Mouse (Mus musculus) kidney, embryonic 15.5 days (tissue): Measurements from ENCODE around the gene Adora2b. TPM values are rescaled to one million over a fixed set of nuclear protein-coding genes. Genes with fewer than 3 reads are reported as not detected.
"Not testable (repeated sequence)": the region's sequence is repeated elsewhere in the genome, so short reads cannot be mapped to it uniquely, and the experiment has no call there.

Source experiments
- ATAC-seq: fragments of 200-750 bp; cut with Nextera tagmentation; replicated peaks from 2 replicates; pipeline ENCODE4 v1.8.0; 2017; ENCODE audit warnings: moderate TSS enrichment; ENCODE audit not compliant: low FRiP score
- H3K27ac ChIP-seq: fragments of 300-500 bp; sonication (generic); 2 replicates; pipeline ENCODE4 v1.5.1; 2015; ENCODE audit warnings: mild to moderate bottlenecking, inconsistent platforms
- H3K27me3 ChIP-seq: fragments of 300-500 bp; sonication (generic); 2 replicates; pipeline ENCODE4 v1.6.1; 2015; ENCODE audit warnings: inconsistent platforms
- H3K36me3 ChIP-seq: fragments of 300-500 bp; sonication (generic); 2 replicates; pipeline ENCODE4 v1.6.1; 2015; ENCODE audit warnings: inconsistent platforms
- H3K4me1 ChIP-seq: fragments of 300-500 bp; sonication (generic); 2 replicates; pipeline ENCODE4 v1.6.1; 2015; ENCODE audit warnings: inconsistent platforms
- H3K4me2 ChIP-seq: fragments of 300-500 bp; sonication (generic); 2 replicates; pipeline ENCODE4 v1.6.1; 2015; ENCODE audit warnings: moderate library complexity, mild to moderate bottlenecking, inconsistent platforms
- H3K4me3 ChIP-seq: fragments of 300-500 bp; sonication (generic); replicated peaks from 2 replicates; pipeline ENCODE4 v1.5.1; 2015; ENCODE audit warnings: mild to moderate bottlenecking, inconsistent platforms
- H3K9ac ChIP-seq: fragments of 300-500 bp; sonication (generic); 2 replicates; pipeline ENCODE4 v1.6.1; 2015; ENCODE audit warnings: mild to moderate bottlenecking, inconsistent platforms
- H3K9me3 ChIP-seq: fragments of 300-500 bp; sonication (generic); replicated peaks from 2 replicates; pipeline ENCODE4 v1.6.1; 2016; ENCODE audit warnings: inconsistent platforms
- WGBS: fragments of 180-500 bp; shearing (Covaris S2); methylation state at CpG from one replicate; pipeline ENCODE4 v1.1.7; 2015; ENCODE audit warnings: mixed read lengths; 5-methylcytosine and 5-hydroxymethylcytosine counted together
- polyA plus RNA-seq: library from polyadenylated mRNA; unstranded; fragments of >200 nt; fragmentation: Nextera tagmentation; extraction: Ambion mirVana; gene quantifications from 2 replicates; pipeline ENCODE4 v1.2.1, GENCODE M21; 2015

Adora2b gene
- polyA plus RNA-seq, 1 experiment from 2014 or later, result 4.0 TPM

DNA sequence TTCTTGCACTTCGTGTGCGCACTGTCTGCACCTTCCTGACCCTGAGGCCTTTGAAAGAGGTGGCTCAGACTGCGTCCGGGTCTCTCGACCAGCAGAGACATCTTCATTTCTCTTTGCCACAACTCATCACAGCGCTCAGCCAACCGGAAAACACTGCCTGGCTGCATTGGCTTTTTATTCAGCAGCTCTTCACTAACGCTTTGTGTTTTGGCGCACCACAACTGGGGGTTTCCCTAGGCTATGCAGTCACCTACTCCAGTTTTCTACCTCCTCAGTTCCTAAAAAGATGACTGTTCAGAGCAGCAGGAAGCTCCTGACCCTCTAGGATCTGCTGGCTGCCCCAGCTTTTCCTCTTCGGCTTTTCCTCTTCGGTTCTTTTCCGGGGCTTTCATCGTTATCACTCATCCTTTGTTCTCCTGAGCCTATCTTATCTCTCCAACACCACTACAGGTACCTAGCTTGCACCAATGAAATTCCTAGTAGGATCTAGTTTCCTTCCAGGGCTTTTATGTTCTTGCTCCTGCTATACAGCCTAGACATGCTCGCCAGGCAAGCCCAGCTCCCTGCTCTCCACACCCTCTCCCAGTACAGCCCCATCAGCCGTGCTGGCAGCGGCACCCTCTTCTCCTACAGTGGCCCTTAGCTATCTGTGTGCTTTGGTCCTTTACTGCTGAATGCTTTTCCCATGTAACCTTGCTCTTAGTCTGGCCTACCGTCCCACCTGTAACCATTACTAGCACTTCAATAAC lies 17.9 kb downstream of the Adora2b start:
- Histone ChIP-seq H3K36me3 (no peaks in the 10 kb centered on the region), H3K4me1 (peaks cover 26% of the 10 kb centered on the region), H3K4me3 (no peak overlapping the region), H3K9ac (no peak overlapping the region), H3K27me3 (no peaks in the 10 kb centered on the region; the same call in 1 of the 2 replicates), H3K27ac (no peak overlapping the region), H3K4me2 (no peak overlapping the region), H3K9me3 (no peaks in the 10 kb centered on the region)
- ATAC-seq, result no peak
- 64% methylated on average over 17 of the region's 17 CpGs for WGBS

DNA sequence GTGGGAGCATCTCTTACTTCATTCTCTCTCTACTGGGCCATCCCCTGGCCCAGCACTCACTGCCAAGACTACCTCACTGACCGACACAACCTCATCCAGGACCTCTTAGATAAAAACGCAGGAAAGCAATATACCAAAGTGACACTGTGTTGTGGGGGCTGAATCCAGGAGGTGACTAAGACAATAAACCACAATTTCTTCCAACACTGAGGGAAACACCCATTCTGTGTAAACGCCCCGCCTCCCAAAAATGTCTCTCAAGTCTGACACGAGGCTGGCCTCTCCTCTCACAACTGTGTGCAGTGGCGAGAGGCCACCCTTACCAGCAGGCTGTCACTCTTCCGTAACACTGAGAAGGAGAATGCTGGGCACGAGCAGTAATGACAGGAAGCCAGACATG lies 19.6 kb downstream of the Adora2b start:
- no peak for ATAC-seq
- H3K27me3 ChIP-seq, result no peaks in the 10 kb centered on the region
- no peak overlapping the region for H3K27ac ChIP-seq
- 48% methylated on average over 8 of the region's 8 CpGs for WGBS
- no peaks in the 10 kb centered on the region for H3K9me3 ChIP-seq
- peaks cover 26% of the 10 kb centered on the region for H3K4me1 ChIP-seq
- no peak overlapping the region for H3K9ac ChIP-seq
- no peak overlapping the region for H3K4me2 ChIP-seq
- H3K4me3 ChIP-seq, result no peak overlapping the region
- no peaks in the 10 kb centered on the region for H3K36me3 ChIP-seq

DNA sequence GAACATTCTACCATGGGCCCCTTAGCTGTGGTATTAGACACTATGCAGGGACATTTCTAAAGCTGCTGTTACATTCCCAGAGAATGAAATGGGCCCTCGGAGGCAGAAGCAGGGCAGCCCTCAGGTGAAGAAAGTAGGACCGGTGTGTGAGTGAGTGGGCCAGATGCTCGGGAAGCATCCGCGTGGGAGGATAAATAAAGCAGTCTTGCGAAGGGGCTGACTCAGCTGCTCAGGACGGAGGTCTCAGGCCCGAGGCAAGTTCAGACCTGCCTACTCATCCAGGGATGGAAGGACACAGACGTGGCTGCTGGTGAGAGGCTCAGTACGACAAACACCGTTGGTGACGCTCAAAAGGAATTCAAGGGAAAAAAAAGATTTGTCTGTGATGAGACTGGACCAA lies 20.3 kb downstream of the Adora2b start:
- no peak for ATAC-seq
- 52% methylated on average over 12 of the region's 12 CpGs for WGBS

GRCm38 (mm10) chr11:62270851-62271250 lies 22.1 kb downstream of the Adora2b start:
- 48% methylated on average over 5 of the region's 5 CpGs for WGBS
- Histone ChIP-seq H3K4me3 (no peak overlapping the region), H3K4me2 (no peak overlapping the region), H3K4me1 (peaks cover 26% of the 10 kb centered on the region), H3K27ac (no peak overlapping the region), H3K27me3 (no peaks in the 10 kb centered on the region), H3K36me3 (no peaks in the 10 kb centered on the region), H3K9ac (no peak overlapping the region), H3K9me3 (no peaks in the 10 kb centered on the region)
- ATAC-seq, result no peak

More for the DNA sequence above, 20.3 kb downstream of the Adora2b start:
- H3K27me3 ChIP-seq, result no peaks in the 10 kb centered on the region
- H3K4me3 ChIP-seq, result no peak overlapping the region
- H3K9ac ChIP-seq, result no peak overlapping the region
- no peak overlapping the region for H3K4me2 ChIP-seq
- no peaks in the 10 kb centered on the region for H3K9me3 ChIP-seq
- no peaks in the 10 kb centered on the region for H3K36me3 ChIP-seq
- no peak overlapping the region for H3K27ac ChIP-seq
- peaks cover 26% of the 10 kb centered on the region for H3K4me1 ChIP-seq

DNA sequence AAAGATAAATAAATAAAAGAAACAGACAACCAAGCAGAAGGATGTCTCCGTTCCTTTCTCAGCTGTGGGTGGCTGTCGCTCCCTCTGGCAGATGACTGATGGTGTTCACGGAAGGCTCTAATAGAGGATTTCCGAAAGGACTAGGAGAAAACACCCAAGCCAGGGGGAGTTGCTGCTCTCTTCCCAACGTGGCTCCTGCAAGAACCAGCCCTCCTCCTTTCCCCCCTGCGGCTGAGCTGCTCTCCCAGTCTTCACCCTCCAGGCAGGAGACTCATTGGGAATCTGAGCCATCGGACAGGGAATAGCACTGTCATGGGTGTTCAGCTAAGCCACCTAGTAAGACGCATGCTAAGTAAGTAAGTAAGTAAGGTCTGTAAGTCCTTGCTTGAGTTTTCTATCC lies 28.3 kb downstream of the Adora2b start:
- WGBS, result 60% methylated on average over 8 of the region's 8 CpGs
- Histone ChIP-seq H3K4me2 (no peak overlapping the region), H3K36me3 (no peaks in the 10 kb centered on the region), H3K27me3 (no peaks in the 10 kb centered on the region), H3K9me3 (no peaks in the 10 kb centered on the region), H3K4me3 (no peak overlapping the region), H3K27ac (no peak overlapping the region), H3K9ac (no peak overlapping the region), H3K4me1 (peaks cover 10% of the 10 kb centered on the region)
- ATAC-seq, result no peak

GRCm38 (mm10) chr11:62278027-62278426 lies 29.2 kb downstream of the Adora2b start:
- Histone ChIP-seq H3K27me3 (no peaks in the 10 kb centered on the region), H3K4me1 (peaks cover 11% of the 10 kb centered on the region), H3K4me3 (no peak overlapping the region), H3K4me2 (no peak overlapping the region), H3K9me3 (no peaks in the 10 kb centered on the region), H3K9ac (no peak overlapping the region), H3K36me3 (peaks cover 1% of the 10 kb centered on the region), H3K27ac (no peak overlapping the region)
- ATAC-seq, result no peak
- WGBS, result 21% methylated on average over 5 of the region's 5 CpGs

DNA sequence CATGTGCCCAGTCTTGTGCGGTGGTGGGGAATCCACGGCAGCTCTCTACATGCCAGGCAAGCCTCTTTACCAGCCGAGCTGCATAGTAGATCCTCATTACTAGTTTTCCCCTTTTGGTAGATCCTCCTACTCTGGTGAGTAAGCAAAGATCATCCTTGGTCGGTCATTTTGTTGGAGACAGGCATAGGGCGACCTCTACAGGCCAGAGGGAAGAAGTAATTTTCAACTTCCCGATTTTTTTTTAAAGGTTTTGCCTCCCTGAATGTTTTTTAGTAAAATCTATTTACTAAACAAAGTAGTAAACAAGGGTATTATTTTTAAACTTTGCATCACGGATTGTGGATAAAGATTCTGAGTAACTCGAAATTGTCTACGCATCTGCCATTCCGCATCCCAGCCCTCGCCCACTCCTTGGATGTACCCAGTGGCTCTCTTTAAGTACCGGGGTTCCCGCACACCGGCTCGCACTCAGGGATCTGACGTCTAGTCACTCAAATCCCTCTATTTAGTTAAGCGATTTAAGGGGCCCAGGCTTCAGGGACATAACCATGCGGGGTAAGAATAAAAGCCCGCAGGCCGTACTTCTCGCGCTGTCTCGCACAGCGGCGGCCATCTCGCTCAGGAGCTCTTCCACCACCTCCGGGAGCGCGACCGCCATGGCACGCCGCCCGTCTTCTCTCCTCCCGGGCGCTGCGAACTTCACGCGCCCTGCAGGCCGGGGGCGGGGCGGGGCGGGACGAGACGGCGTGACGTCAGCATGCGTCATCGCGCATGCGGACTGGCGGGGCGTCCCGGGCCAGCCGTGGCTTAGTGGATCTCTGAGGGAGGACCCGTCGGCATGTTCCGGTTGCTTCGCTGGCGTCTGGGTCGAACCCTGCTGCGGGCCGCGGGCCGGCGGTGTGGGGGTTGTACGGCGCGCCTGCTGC lies 32.2 kb downstream of the Adora2b start, which contains the start of the genes Zswim7 and Ttc19:
Gene Zswim7 (minus strand): TSS at position 701 of the 926 bp plus-strand sequence.
Gene Ttc19 (plus strand): TSS at position 799 of the 926 bp plus-strand sequence.
- peak within 1 kb of the TSS; percentile 81 for H3K4me3 ChIP-seq
- peak; percentile 98 for ATAC-seq
- H3K9me3 ChIP-seq, result no peaks in the 10 kb centered on the region
- peaks cover 11% of the 10 kb centered on the region for H3K4me1 ChIP-seq
- peak within 1 kb of the TSS; percentile 70 for H3K4me2 ChIP-seq
- peak within 1 kb of the TSS; percentile 73 for H3K9ac ChIP-seq
- peaks cover 23% of the 10 kb centered on the region for H3K36me3 ChIP-seq
- H3K27me3 ChIP-seq, result no peaks in the 10 kb centered on the region
- peak within 1 kb of the TSS; percentile 94 for H3K27ac ChIP-seq
- under 1% methylated on average over 67 of the region's 68 CpGs for WGBS

GRCm38 (mm10) chr11:62281601-62281997 lies 32.8 kb downstream of the Adora2b start:
- H3K9ac ChIP-seq, result peak overlapping the region; percentile 73
- H3K4me3 ChIP-seq, result peak overlapping the region; percentile 81

DNA sequence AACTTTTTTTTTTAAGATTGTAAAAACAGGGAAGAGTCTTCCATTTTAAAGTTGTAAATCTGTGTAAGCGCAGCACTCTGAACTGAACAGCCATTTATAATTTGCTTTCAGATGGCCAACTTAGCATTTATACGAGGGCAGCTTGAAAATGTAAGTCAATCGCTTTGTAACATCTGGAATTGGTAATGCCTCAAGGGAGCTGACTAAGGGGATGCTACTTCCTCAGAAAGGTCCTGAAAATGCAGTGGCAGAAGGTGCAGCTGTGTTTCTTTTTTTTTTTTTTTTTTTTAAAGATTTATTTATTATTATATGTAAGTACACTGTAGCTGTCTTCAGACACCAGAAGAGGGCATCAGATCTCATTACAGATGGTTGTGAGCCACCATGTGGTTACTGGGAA lies 35.2 kb downstream of the Adora2b start:
- Histone ChIP-seq H3K4me1 (peaks cover 11% of the 10 kb centered on the region), H3K36me3 (peaks cover 41% of the 10 kb centered on the region)
- H3K27ac ChIP-seq, H3K27me3 ChIP-seq, H3K9me3 ChIP-seq, H3K9ac ChIP-seq, H3K4me2 ChIP-seq, H3K4me3 ChIP-seq, ATAC-seq: not testable (repeated sequence)
- 67% methylated on average over 3 of the region's 3 CpGs for WGBS

More at GRCm38 (mm10) chr11:62281601-62281997, 32.8 kb downstream of the Adora2b start:
- Histone ChIP-seq H3K9me3 (no peaks in the 10 kb centered on the region), H3K36me3 (peaks cover 29% of the 10 kb centered on the region), H3K27me3 (no peaks in the 10 kb centered on the region), H3K27ac (peak overlapping the region; percentile 94), H3K4me2 (peak overlapping the region; percentile 70), H3K4me1 (peaks cover 11% of the 10 kb centered on the region)
- peak; percentile 83 for ATAC-seq
- whole genome bisulfite sequencing, result under 1% methylated on average over 57 of the region's 57 CpGs

- Histone ChIP-seq H3K36me3 (peaks cover 48% of the 10 kb centered on the region), H3K4me1 (peaks cover 11% of the 10 kb centered on the region), H3K9me3 (no peaks in the 10 kb centered on the region), H3K4me3 (no peak overlapping the region), H3K9ac (no peak overlapping the region), H3K27ac (no peak overlapping the region), H3K4me2 (no peak overlapping the region), H3K27me3 (no peaks in the 10 kb centered on the region)
- 69% methylated on average over 8 of the region's 8 CpGs for WGBS
- no peak for ATAC-seq
These were observed 36.2 kb downstream of the Adora2b start for GRCm38 (mm10) chr11:62285020-62285419.

- peaks cover 66% of the 10 kb centered on the region for H3K36me3 ChIP-seq
- H3K27ac ChIP-seq, result no peak overlapping the region
- WGBS, result 93% methylated on average over 1 of the region's 1 CpGs
- no peaks in the 10 kb centered on the region for H3K27me3 ChIP-seq
- ATAC-seq, result no peak
- no peaks in the 10 kb centered on the region for H3K9me3 ChIP-seq
- no peak overlapping the region for H3K4me3 ChIP-seq
- H3K9ac ChIP-seq, result no peak overlapping the region
- H3K4me1 ChIP-seq, result no peaks in the 10 kb centered on the region
- no peak overlapping the region for H3K4me2 ChIP-seq
These were observed 38.9 kb downstream of the Adora2b start for GRCm38 (mm10) chr11:62287700-62288099.

DNA sequence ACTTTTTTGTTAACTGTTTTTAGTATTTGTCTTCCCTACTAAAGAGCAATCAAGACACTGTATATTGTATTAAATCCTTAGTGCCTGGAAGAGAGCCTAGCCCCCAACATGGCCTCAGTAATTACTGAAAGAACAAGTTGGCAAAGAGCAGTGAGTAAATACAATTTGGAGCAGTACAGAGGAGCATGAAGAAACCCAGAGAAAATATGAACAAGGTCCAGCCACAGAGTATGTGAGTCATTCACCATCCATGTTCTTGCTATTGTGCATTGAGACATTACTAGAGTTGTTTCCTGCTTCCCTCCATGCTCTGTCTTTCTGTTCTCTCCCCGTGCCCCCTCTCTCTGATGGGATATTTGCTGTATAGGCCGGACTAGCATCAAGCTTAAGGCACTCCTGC lies 45.3 kb downstream of the Adora2b start:
- Histone ChIP-seq H3K9me3 (no peaks in the 10 kb centered on the region), H3K4me3 (no peak overlapping the region), H3K4me2 (no peak overlapping the region), H3K9ac (no peak overlapping the region), H3K4me1 (no peaks in the 10 kb centered on the region), H3K27ac (no peak overlapping the region), H3K27me3 (no peaks in the 10 kb centered on the region), H3K36me3 (peaks cover 72% of the 10 kb centered on the region)
- no peak for ATAC-seq
- WGBS, result 95% methylated on average over 2 of the region's 2 CpGs
